In the genomic region with DNA sequence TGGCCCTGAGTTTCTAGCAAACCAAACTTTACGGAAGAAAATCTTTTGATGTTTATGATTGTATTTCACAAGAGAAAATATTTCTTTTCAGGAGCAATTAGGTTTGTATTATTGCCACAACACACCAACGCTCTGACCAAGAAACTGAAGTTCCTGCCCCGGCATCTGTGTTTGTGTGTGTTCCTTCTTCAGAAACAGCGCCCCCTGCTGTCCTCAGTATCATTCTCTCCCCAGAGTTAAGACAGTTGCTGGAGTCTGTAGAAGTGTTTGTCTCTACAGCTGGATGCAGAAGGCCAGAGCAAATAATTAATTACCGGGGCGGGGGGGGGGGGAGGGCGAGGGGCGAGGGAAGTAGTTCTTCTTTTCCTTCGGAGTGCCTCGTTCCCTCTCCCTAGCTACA, we compare ENCODE assay signal across 9 mouse cellular contexts. TPM values are rescaled to one million over a fixed set of nuclear protein-coding genes. Genes with fewer than 3 reads are reported as not detected.
DNase-seq lines count a peak whose midpoint lies in the region; ATAC-seq lines count a peak whose summit lies in the region.
"Had no signal": no experiment of that assay in that cellular context is flagged by ENCODE, and none has a peak within 500 bp of the region (broad histone marks: within the 10 kb centered on the region; RNA-seq: fewer than 3 reads in every experiment).

No protein-coding gene starts in this region.

- ATAC-seq in erythroid progenitor cell, adult 5-6 weeks (replicated peaks; ENCODE audit: low FRiP score, poor library complexity, severe bottlenecking) = no peak

- intact Hi-C loops in heart, postnatal 14 days (cut with DNase I) = loop anchor here (5.0 kb wide), 3 partner anchors 85 to 340 kb away; no protein-coding TSS in a partner anchor

- DNase-seq in CD8-positive naive resting alpha-beta T cell, adult 2 months (ENCODE audit: low read depth in 2 of 2, low spot score in 2 of 2) = peak; percentile 11 to 40
- DNase-seq in adipocyte (ENCODE audit: low spot score) = peak; percentile 43
- DNase-seq in embryo, embryonic 11 days = peak; percentile 86
- DNase-seq in heart, postnatal 14 days = peak; percentile 77 to 82
- peak; percentile 29 to 76 for DNase-seq in layer of hippocampus, postnatal 14 days (ENCODE audit: low spot score in 2 of 2)
- DNase-seq in lung, postnatal 4 days = peak; percentile 36 to 71
- peak; percentile 44 for DNase-seq in skeletal muscle tissue, adult 2 months (ENCODE audit: low read depth, low spot score)

RNA-seq across cellular contexts. Expression of a gene that starts 1.0 kb away (rescaled TPM):
- total RNA-seq in heart, postnatal 14 days (2021) = 1 to 10 TPM; 2.5 to 2.9 TPM
- total RNA-seq in layer of hippocampus, postnatal 14 days (2021) = 1 to 10 TPM; 1.5 to 1.8 TPM
- not detected in 2 replicates for total RNA-seq in erythroid progenitor cell, adult 5-6 weeks (2015; ENCODE audit: low replicate concordance)
- not detected in 2 replicates for total RNA-seq in erythroid progenitor cell, adult 5-6 weeks (2017; ENCODE audit: low replicate concordance)
- total RNA-seq: hematopoietic stem cell, adult 5-6 weeks had no signal

Comparison
In these comparisons a context has a peak if more than half of its experiments do, and no peak if none do; other contexts are left out.
1. DNase-seq: peak in every context shown above with its lines; median percentile 86 in embryo, embryonic 11 days; 80 in heart, postnatal 14 days; 54 in lung, postnatal 4 days; 52 in layer of hippocampus, postnatal 14 days; 44 in skeletal muscle tissue, adult 2 months; 43 in adipocyte; 26 in CD8-positive naive resting alpha-beta T cell, adult 2 months.